Mouse (Mus musculus) CH12.LX (cell line): Measurements from ENCODE around the gene Foxp1. TPM values are rescaled to one million over a fixed set of nuclear protein-coding genes. Genes with fewer than 3 reads are reported as not detected.
A peak's percentile ranks its signal among the peaks of the same experiment; 100 is the strongest.

Source experiments
- DNase-seq: peaks from one replicate; pipeline ENCODE4 v3.0.0-alpha.2; 2013; ENCODE audit errors: extremely low read depth
- H3K27ac ChIP-seq: 2 replicates; pipeline ENCODE4 v1.5.1; 2012; ENCODE audit warnings: low read depth, mild to moderate bottlenecking, control low read depth, moderate library complexity; ENCODE audit not compliant: insufficient read depth
- H3K27me3 ChIP-seq: replicated peaks from 2 replicates; pipeline ENCODE3; 2012; ENCODE audit warnings: inconsistent platforms
- H3K36me3 ChIP-seq, 2 experiments: replicated peaks in 1 of 2; 2 replicates each; pipeline versions ENCODE3 to v1.6.1; 2012; ENCODE audit warnings: inconsistent platforms in 1 of 2, low read length in 1 of 2, mild to moderate bottlenecking in 1 of 2, mixed read lengths in 1 of 2, moderate library complexity in 1 of 2; ENCODE audit not compliant: control insufficient read depth in 1 of 2, insufficient read depth in 1 of 2
- H3K4me1 ChIP-seq, 2 experiments: 2 replicates each; pipeline ENCODE4 v1.6.1; 2012; ENCODE audit warnings: inconsistent platforms in 1 of 2, moderate library complexity in 1 of 2; ENCODE audit not compliant: insufficient read depth in 2 of 2, control insufficient read depth in 1 of 2
- H3K4me2 ChIP-seq: 2 replicates; pipeline ENCODE4 v1.6.1; 2012; ENCODE audit warnings: low read depth, mild to moderate bottlenecking, control low read depth; ENCODE audit not compliant: poor library complexity, insufficient read depth, severe bottlenecking
- H3K4me3 ChIP-seq, 3 experiments: fragments of 150-350 bp in 1 of 3; sonication (generic) in 1 of 3; replicated peaks in 1 of 3; 2 replicates each; pipeline versions ENCODE3 to v1.5.1; 2011 to 2012; ENCODE audit warnings: low read depth in 2 of 3, low read length in 2 of 3, mild to moderate bottlenecking in 2 of 3, moderate library complexity in 2 of 3, control low read depth in 1 of 3, improper control_type of control experiment in 1 of 3, inconsistent platforms in 1 of 3, mixed read lengths in 1 of 3; ENCODE audit not compliant: poor library complexity in 1 of 3
- H3K79me2 ChIP-seq: replicated peaks from 2 replicates; pipeline ENCODE4 v1.6.1; 2012; ENCODE audit warnings: mild to moderate bottlenecking, moderate library complexity; ENCODE audit not compliant: control insufficient read depth, poor library complexity, insufficient read depth, severe bottlenecking; ENCODE audit errors: extremely low read depth
- H3K9ac ChIP-seq: 2 replicates; pipeline ENCODE4 v1.6.1; 2012; ENCODE audit warnings: low read depth, mild to moderate bottlenecking, control low read depth, moderate library complexity; ENCODE audit not compliant: insufficient read depth
- H3K9me3 ChIP-seq: replicated peaks from 2 replicates; pipeline ENCODE3; 2012; ENCODE audit warnings: low read length, inconsistent platforms, mixed read lengths
- CHD2 ChIP-seq: IDR thresholded peaks from 2 replicates; pipeline ENCODE4 v1.6.1; 2011; ENCODE audit warnings: low read length, improper control_type of control experiment
- EP300 ChIP-seq: IDR thresholded peaks from 2 replicates; pipeline ENCODE4 v1.6.1; 2011; ENCODE audit warnings: low read length, improper control_type of control experiment
- ETS1 ChIP-seq: conservative IDR thresholded peaks from 2 replicates; pipeline ENCODE4 v1.6.1; 2012; ENCODE audit warnings: low read depth, mild to moderate bottlenecking, inconsistent platforms, low read length, improper control_type of control experiment, moderate library complexity
- IRF4 ChIP-seq: IDR thresholded peaks from 2 replicates; pipeline ENCODE4 v1.6.1; 2014; ENCODE audit warnings: low read depth, mild to moderate bottlenecking, inconsistent platforms, low read length, improper control_type of control experiment
- JUN ChIP-seq: IDR thresholded peaks from 2 replicates; pipeline ENCODE4 v1.6.1; 2011; ENCODE audit warnings: low read depth, mild to moderate bottlenecking, low read length, improper control_type of control experiment, moderate library complexity; ENCODE audit not compliant: insufficient read depth
- MEF2A ChIP-seq: IDR thresholded peaks from 2 replicates; pipeline ENCODE4 v1.6.1; 2014; ENCODE audit warnings: low read depth, mild to moderate bottlenecking, inconsistent platforms, low read length, improper control_type of control experiment, borderline replicate concordance
- MXI1 ChIP-seq: IDR thresholded peaks from 2 replicates; pipeline ENCODE4 v1.6.1; 2011; ENCODE audit warnings: mild to moderate bottlenecking, low read depth, low read length, improper control_type of control experiment
- RAD21 ChIP-seq: IDR thresholded peaks from 2 replicates; pipeline ENCODE4 v1.6.1; 2011; ENCODE audit warnings: low read depth, mild to moderate bottlenecking, low read length, improper control_type of control experiment, moderate library complexity
- SIN3A ChIP-seq: IDR thresholded peaks from 2 replicates; pipeline ENCODE4 v1.6.1; 2012; ENCODE audit warnings: low read length, improper control_type of control experiment, inconsistent platforms
- dilution Hi-C: fragments of 300-500 bp; cut with MboI; formaldehyde crosslinking; loops from 2 replicates; pipeline ENCODE4 v1.14.3; 2020; ENCODE audit warnings: low sequenced_read_pairs; ENCODE audit not compliant: extremely low pct_unique_long_range_greater_than_20kb, extremely low pct_ligation_motif_present
- in situ Hi-C: fragments of 300-500 bp; cut with MboI; formaldehyde crosslinking; loops from 3 replicates; pipeline ENCODE4 v1.14.3; 2019; ENCODE audit warnings: low sequenced_read_pairs, low pct_ligation_motif_present, low pct_unique_long_range_greater_than_20kb, mixed read lengths
- polyA plus RNA-seq: library from polyadenylated mRNA; unstranded; fragments of >175 nt; gene quantifications from 2 replicates; pipeline ENCODE4 v1.2.1, GENCODE M21; 2012; ENCODE audit warnings: low read depth; ENCODE audit not compliant: insufficient read length
- total RNA-seq, 2 experiments: library from RNA; depleted of rRNA; stranded (reverse); fragments of 300-350 nt in 1 of 2; fragments of >200 nt in 1 of 2; gene quantifications; 2 replicates each; pipeline ENCODE4 v1.2.3; 2012 to 2014

Gene Foxp1
- total and polyA plus RNA-seq, 3 experiments: 66.5 to 105 (median 87.4) TPM

DNA sequence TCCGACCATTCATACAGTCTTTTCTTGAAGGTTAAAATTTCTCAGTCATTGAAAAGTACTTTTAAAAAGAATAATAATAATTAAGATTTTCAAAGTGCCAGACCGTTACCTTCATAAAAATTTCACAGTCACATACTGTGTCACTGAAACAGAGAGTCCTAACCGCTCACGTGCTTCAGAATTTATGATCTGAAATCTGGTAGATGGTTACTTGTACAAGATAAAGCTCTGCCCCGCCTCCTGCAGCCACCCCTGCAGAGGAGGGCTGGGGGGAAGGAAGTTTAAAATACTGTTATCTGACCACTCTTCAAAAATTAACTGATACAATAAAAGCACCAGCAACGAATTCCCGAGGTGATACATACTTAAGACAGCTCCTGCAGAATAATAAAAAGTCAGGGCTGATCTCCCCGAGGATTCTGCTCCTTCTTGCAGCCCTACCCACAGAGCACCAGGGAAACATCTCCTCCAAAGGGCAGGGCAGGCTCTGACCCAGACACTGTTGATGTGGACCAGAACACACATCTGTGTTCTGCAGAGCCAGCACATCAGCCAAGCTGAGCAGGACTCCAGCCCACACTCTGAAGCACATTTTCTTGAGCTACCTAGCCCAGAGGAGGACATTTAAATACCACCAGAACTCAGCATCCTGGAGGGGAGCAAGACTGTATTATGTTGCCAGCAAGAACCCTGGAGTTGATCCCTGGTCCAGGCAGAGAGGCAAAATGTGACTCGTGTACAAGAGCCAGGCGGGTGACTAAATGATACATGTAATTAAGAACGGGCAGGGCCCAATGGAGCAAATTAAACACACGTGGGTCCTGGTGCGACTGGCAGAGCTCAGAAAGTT, 316.7 kb downstream of the Foxp1 start:
- peak overlapping the region; percentile 90; the same call in 1 of the 2 replicates for H3K4me2 ChIP-seq
- H3K27ac ChIP-seq: no peak overlapping the region; the same call in 1 of the 2 replicates
- H3K9ac ChIP-seq: 0 out of 2 replicates have a peak overlapping the region, but pooled peaks have one; percentile 81
- TF ChIP-seq IRF4 (no peak), MXI1 (0 out of 2 replicates have a peak, but pooled peaks have one; percentile 30)
- TF ChIP-seq, all 38 proteins: peak for 1
- Histone ChIP-seq H3K27me3 (no peaks in the 10 kb centered on the region), H3K4me3 (peak overlapping the region in 1 of 3 experiments; percentile 32), H3K9me3 (no peaks in the 10 kb centered on the region), H3K4me1 (peaks cover 12 to 54% of the 10 kb centered on the region in 2 experiments), H3K36me3 (peaks cover 3 to 10% of the 10 kb centered on the region in 2 experiments), H3K79me2 (peaks cover 10% of the 10 kb centered on the region; the same call in 1 of the 2 replicates)
- in situ Hi-C loops: no loop called here
- dilution Hi-C loops: no loop called here
- no peak for DNase-seq

DNA sequence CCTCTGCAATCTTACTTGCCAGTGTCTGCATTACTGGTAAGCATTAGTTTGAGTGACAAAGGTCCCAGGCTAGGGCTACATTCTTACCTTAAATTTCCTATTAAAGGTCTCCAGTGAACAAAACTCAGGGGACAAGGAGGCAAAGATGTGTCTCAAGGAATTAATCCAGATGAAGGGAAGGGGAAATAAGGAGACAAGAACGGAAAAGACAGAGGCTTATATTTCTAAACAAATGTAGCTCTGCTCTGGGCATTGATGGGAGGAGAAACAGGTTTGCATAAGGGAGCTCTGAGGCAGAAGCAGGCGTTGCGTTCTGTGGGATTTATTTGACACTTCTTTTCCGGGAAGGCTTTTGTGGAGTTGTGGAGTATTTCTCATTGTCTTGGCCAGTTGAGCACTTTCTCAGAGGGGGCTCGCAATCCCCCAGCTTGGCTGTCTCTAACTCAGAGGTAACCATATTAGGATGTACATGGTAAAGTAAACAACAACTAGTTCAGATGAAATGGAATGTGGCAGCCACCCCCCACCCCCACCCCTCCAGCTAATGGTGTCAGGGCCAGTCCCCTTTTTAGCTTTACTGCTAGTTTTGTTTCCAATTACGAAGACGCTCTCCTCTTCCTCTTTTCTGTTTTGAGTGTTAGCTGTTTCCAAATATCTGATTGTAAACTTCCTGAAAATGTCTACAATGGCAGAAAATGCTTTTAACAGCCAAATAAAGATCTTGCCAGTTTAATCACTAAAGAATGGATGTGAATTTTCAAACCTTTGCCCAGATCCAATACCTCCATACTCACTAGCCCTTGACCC, 317.5 kb downstream of the Foxp1 start:
- dilution Hi-C loops: no loop called here
- peaks cover 3 to 10% of the 10 kb centered on the region in 2 experiments for H3K36me3 ChIP-seq
- H3K9ac ChIP-seq: peak overlapping the region; percentile 81
- H3K4me2 ChIP-seq: peak overlapping the region; percentile 90
- H3K4me1 ChIP-seq: peaks cover 16 to 60% of the 10 kb centered on the region in 2 experiments
- in situ Hi-C loops: no loop called here
- TF ChIP-seq ETS1 (peak; percentile 27), EP300 (peak; percentile 73), MEF2A (peak; percentile 78; the same call in 1 of the 2 replicates), IRF4 (peak; percentile 69; the same call in 1 of the 2 replicates), JUN (no peak), RAD21 (no peak; the same call in 1 of the 2 replicates), SIN3A (peak; percentile 54), CHD2 (peak; percentile 27; the same call in 1 of the 2 replicates)
- TF ChIP-seq, all 38 proteins: peak for 6
- Histone ChIP-seq H3K27me3 (no peaks in the 10 kb centered on the region), H3K79me2 (peaks cover 10% of the 10 kb centered on the region; the same call in 1 of the 2 replicates), H3K9me3 (no peaks in the 10 kb centered on the region), H3K4me3 (peak overlapping the region; percentile 31 to 46 (median 43)), H3K27ac (peak overlapping the region; percentile 74)
- peak; percentile 66 for DNase-seq
